Mouse (Mus musculus): Measurements from ENCODE around the gene Zgpat. TPM values are rescaled to one million over a fixed set of nuclear protein-coding genes. Genes with fewer than 3 reads are reported as not detected.

The Zgpat gene
- polyA plus RNA-seq, 1 experiment from 2014 or later: 44.6 TPM

- H3K9me3 ChIP-seq (replicated peaks; ENCODE audit: control insufficient read depth, low read length): no peaks in the 10 kb centered on the region
- DNase-seq (ENCODE audit: low spot score): peak; percentile 79
- no peak overlapping the region for H3K4me3 ChIP-seq (ENCODE audit: low read depth, low read length)
- WGBS: 30% methylated on average over 4 of the region's 4 CpGs
- peak overlapping the region; percentile 44; the same call in 1 of the 2 replicates for H3K27ac ChIP-seq (ENCODE audit: low read depth, low read length)
- no peaks in the 10 kb centered on the region for H3K27me3 ChIP-seq (replicated peaks; ENCODE audit: control insufficient read depth, insufficient read depth, low read length)
- no peaks in the 10 kb centered on the region for H3K4me1 ChIP-seq (ENCODE audit: control insufficient read depth, insufficient read depth, low read length)
- no peak overlapping the region for H3K9ac ChIP-seq (ENCODE audit: low read length)
- H3K4me2 ChIP-seq (ENCODE audit: low read length): no peak overlapping the region
- peak; percentile 67; the same call in 1 of the 2 replicates for ATAC-seq
- 0 out of 2 replicates have a peak, but pooled peaks cover 2% of the 10 kb centered on the region for H3K36me3 ChIP-seq (ENCODE audit: control insufficient read depth, insufficient read depth, low read length)
Observed at GRCm38 (mm10) chr2:181410760-181411473, 46.2 kb downstream of the Zgpat start.

GRCm38 (mm10) chr2:181413141-181413540 lies 48.4 kb downstream of the Zgpat start:
- no peaks in the 10 kb centered on the region for H3K27me3 ChIP-seq (replicated peaks; ENCODE audit: control insufficient read depth, insufficient read depth, low read length)
- no peaks in the 10 kb centered on the region for H3K9me3 ChIP-seq (replicated peaks; ENCODE audit: control insufficient read depth, low read length)
- no peak overlapping the region for H3K9ac ChIP-seq (ENCODE audit: low read length)
- H3K4me1 ChIP-seq (ENCODE audit: control insufficient read depth, insufficient read depth, low read length): no peaks in the 10 kb centered on the region
- no peak overlapping the region for H3K27ac ChIP-seq (ENCODE audit: low read depth, low read length)
- no peak overlapping the region for H3K4me3 ChIP-seq (ENCODE audit: low read depth, low read length)
- ATAC-seq (no peak), DNase-seq (ENCODE audit: low spot score) (no peak)
- H3K4me2 ChIP-seq (ENCODE audit: low read length): no peak overlapping the region
- 0 out of 2 replicates have a peak, but pooled peaks cover 2% of the 10 kb centered on the region for H3K36me3 ChIP-seq (ENCODE audit: control insufficient read depth, insufficient read depth, low read length)
- WGBS: 44% methylated on average over 2 of the region's 2 CpGs

GRCm38 (mm10) chr2:181415945-181416344 lies 51.2 kb downstream of the Zgpat start:
- H3K9ac ChIP-seq (ENCODE audit: low read length): no peak overlapping the region
- WGBS: 55% methylated on average over 3 of the region's 3 CpGs
- H3K4me1 ChIP-seq (ENCODE audit: control insufficient read depth, insufficient read depth, low read length): no peaks in the 10 kb centered on the region
- H3K36me3 ChIP-seq (ENCODE audit: control insufficient read depth, insufficient read depth, low read length): no peaks in the 10 kb centered on the region
- H3K27ac ChIP-seq (ENCODE audit: low read depth, low read length): no peak overlapping the region
- no peak overlapping the region for H3K4me2 ChIP-seq (ENCODE audit: low read length)
- no peaks in the 10 kb centered on the region for H3K9me3 ChIP-seq (replicated peaks; ENCODE audit: control insufficient read depth, low read length)
- H3K27me3 ChIP-seq (replicated peaks; ENCODE audit: control insufficient read depth, insufficient read depth, low read length): no peaks in the 10 kb centered on the region
- DNase-seq (ENCODE audit: low spot score) (no peak), ATAC-seq (no peak)
- H3K4me3 ChIP-seq (ENCODE audit: low read depth, low read length): no peak overlapping the region

GRCm38 (mm10) chr2:181419359-181419758 lies 54.6 kb downstream of the Zgpat start:
- Histone ChIP-seq H3K9ac (ENCODE audit: low read length) (no peak overlapping the region), H3K36me3 (ENCODE audit: control insufficient read depth, insufficient read depth, low read length) (peaks cover 11% of the 10 kb centered on the region), H3K4me3 (ENCODE audit: low read depth, low read length) (no peak overlapping the region), H3K27me3 (replicated peaks; ENCODE audit: control insufficient read depth, insufficient read depth, low read length) (no peaks in the 10 kb centered on the region), H3K9me3 (replicated peaks; ENCODE audit: control insufficient read depth, low read length) (no peaks in the 10 kb centered on the region), H3K27ac (ENCODE audit: low read depth, low read length) (no peak overlapping the region), H3K4me1 (ENCODE audit: control insufficient read depth, insufficient read depth, low read length) (no peaks in the 10 kb centered on the region), H3K4me2 (ENCODE audit: low read length) (no peak overlapping the region)
- 91% methylated on average over 7 of the region's 7 CpGs for WGBS
- DNase-seq (ENCODE audit: low spot score): no peak
- no peak for ATAC-seq

GRCm38 (mm10) chr2:181420426-181420825 lies 55.7 kb downstream of the Zgpat start:
- no peaks in the 10 kb centered on the region for H3K9me3 ChIP-seq (replicated peaks; ENCODE audit: control insufficient read depth, low read length)
- no peaks in the 10 kb centered on the region for H3K4me1 ChIP-seq (ENCODE audit: control insufficient read depth, insufficient read depth, low read length)
- no peak overlapping the region for H3K4me2 ChIP-seq (ENCODE audit: low read length)
- ATAC-seq (no peak), DNase-seq (ENCODE audit: low spot score) (peak; percentile 22)
- no peak overlapping the region for H3K4me3 ChIP-seq (ENCODE audit: low read depth, low read length)
- no peaks in the 10 kb centered on the region for H3K27me3 ChIP-seq (replicated peaks; ENCODE audit: control insufficient read depth, insufficient read depth, low read length)
- 87% methylated on average over 4 of the region's 4 CpGs for WGBS
- peaks cover 11% of the 10 kb centered on the region for H3K36me3 ChIP-seq (ENCODE audit: control insufficient read depth, insufficient read depth, low read length)
- no peak overlapping the region for H3K27ac ChIP-seq (ENCODE audit: low read depth, low read length)
- no peak overlapping the region for H3K9ac ChIP-seq (ENCODE audit: low read length)

GRCm38 (mm10) chr2:181420903-181421638 lies 56.3 kb downstream of the Zgpat start:
- peaks cover 11% of the 10 kb centered on the region for H3K36me3 ChIP-seq (ENCODE audit: control insufficient read depth, insufficient read depth, low read length)
- DNase-seq (ENCODE audit: low spot score) (no peak), ATAC-seq (no peak)
- no peaks in the 10 kb centered on the region for H3K27me3 ChIP-seq (replicated peaks; ENCODE audit: control insufficient read depth, insufficient read depth, low read length)
- WGBS: 81% methylated on average over 4 of the region's 4 CpGs
- H3K4me2 ChIP-seq (ENCODE audit: low read length): no peak overlapping the region
- H3K4me1 ChIP-seq (ENCODE audit: control insufficient read depth, insufficient read depth, low read length): no peaks in the 10 kb centered on the region
- H3K9me3 ChIP-seq (replicated peaks; ENCODE audit: control insufficient read depth, low read length): no peaks in the 10 kb centered on the region
- H3K4me3 ChIP-seq (ENCODE audit: low read depth, low read length): no peak overlapping the region
- H3K9ac ChIP-seq (ENCODE audit: low read length): no peak overlapping the region
- no peak overlapping the region for H3K27ac ChIP-seq (ENCODE audit: low read depth, low read length)

- ATAC-seq (no peak), DNase-seq (ENCODE audit: low spot score) (no peak)
- no peaks in the 10 kb centered on the region for H3K4me1 ChIP-seq (ENCODE audit: control insufficient read depth, insufficient read depth, low read length)
- H3K9me3 ChIP-seq (replicated peaks; ENCODE audit: control insufficient read depth, low read length): no peaks in the 10 kb centered on the region
- H3K4me2 ChIP-seq (ENCODE audit: low read length): no peak overlapping the region
- WGBS: 95% methylated on average over 9 of the region's 9 CpGs
- no peak overlapping the region for H3K9ac ChIP-seq (ENCODE audit: low read length)
- H3K27me3 ChIP-seq (replicated peaks; ENCODE audit: control insufficient read depth, insufficient read depth, low read length): no peaks in the 10 kb centered on the region
- H3K4me3 ChIP-seq (ENCODE audit: low read depth, low read length): no peak overlapping the region
- H3K36me3 ChIP-seq (ENCODE audit: control insufficient read depth, insufficient read depth, low read length): peaks cover 11% of the 10 kb centered on the region
- H3K27ac ChIP-seq (ENCODE audit: low read depth, low read length): no peak overlapping the region
Observed at GRCm38 (mm10) chr2:181423834-181424233, 59.1 kb downstream of the Zgpat start.

All from forebrain, embryonic 14.5 days (tissue).